Mouse (Mus musculus): ENCODE results near the gene Trim9. TPM values are rescaled to one million over a fixed set of nuclear protein-coding genes. Genes with fewer than 3 reads are reported as not detected.

Trim9 gene
- total RNA-seq, 2 experiments from 2014 or later = 306 to 313 TPM

DNA sequence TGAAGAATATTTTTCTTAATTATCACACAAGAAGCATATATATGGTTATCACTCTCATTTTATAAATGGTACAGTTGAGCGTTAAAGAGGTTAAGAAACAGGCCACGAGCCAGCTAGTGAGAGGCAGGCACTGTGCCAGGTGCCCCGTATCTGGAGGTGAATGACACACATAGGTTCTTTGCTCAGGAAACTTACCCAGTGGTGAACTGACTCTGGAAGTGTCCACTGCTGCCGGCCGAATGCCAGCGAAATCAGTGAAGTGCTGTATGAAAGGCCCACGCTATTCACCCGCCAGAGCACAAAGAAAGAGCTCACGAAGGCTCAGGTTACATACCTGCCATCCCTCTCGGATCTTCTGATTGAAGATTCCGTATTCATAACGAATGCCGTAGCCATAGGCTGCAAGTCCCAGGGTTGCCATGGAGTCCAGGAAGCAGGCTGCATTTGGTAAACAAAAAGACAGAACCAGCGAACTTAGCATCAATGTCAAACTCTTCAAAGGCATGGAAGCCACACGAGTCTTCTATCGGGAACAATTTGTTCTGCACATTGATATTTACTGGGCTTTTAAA, 131.1 kb downstream of the Trim9 start:
- no peak for DNase-seq (ENCODE audit: low spot score in 2 of 2)

- DNase-seq (ENCODE audit: low spot score in 2 of 2) = no peak
These were observed 133.1 kb downstream of the Trim9 start for GRCm38 (mm10) chr12:70214281-70214680.

- DNase-seq (ENCODE audit: low spot score in 2 of 2) = no peak
These were observed 133.8 kb downstream of the Trim9 start for GRCm38 (mm10) chr12:70213601-70214000.

DNA sequence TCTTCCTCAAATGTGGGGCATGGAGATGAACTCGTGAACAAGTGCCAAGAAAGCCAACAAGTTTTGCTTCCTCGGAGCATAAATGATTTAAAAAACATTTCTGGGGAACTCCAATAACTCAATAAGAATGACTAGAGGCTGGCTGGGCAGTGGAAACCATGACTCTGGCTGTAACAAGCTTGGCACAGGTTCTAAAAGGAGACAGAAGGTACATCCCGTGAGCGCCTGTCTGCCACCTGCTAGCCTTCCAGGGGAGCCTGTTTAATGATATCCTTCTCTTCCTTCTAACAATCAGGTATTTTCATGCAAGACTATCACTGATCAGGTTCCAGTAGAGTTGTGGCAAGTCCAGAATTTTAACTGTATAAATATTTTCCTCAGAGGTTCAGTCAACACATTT, 134.9 kb downstream of the Trim9 start:
- no peak for DNase-seq (ENCODE audit: low spot score in 2 of 2)

DNA sequence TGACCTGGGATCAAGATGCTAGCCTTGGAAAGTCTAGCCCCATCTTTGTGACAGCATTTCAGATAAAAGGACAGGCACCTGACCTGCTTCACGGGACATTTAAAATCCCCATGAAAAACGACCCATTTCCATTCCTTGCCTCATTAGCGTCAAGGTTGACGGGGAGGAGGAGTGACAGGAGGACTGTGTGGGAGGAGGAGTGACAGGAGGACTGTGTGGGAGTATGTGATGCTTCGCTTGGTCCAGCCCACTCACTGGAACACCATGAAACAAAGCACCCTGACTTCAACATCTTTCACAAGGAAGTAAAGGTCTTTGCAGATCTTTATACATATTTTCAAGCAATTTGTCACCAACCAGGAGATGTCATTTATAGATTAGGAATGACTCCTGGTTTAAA, 139.2 kb downstream of the Trim9 start:
- DNase-seq (ENCODE audit: low spot score in 2 of 2) = no peak

- DNase-seq (ENCODE audit: low spot score in 2 of 2) = no peak
These were observed 143.0 kb downstream of the Trim9 start for GRCm38 (mm10) chr12:70204433-70204832.

DNA sequence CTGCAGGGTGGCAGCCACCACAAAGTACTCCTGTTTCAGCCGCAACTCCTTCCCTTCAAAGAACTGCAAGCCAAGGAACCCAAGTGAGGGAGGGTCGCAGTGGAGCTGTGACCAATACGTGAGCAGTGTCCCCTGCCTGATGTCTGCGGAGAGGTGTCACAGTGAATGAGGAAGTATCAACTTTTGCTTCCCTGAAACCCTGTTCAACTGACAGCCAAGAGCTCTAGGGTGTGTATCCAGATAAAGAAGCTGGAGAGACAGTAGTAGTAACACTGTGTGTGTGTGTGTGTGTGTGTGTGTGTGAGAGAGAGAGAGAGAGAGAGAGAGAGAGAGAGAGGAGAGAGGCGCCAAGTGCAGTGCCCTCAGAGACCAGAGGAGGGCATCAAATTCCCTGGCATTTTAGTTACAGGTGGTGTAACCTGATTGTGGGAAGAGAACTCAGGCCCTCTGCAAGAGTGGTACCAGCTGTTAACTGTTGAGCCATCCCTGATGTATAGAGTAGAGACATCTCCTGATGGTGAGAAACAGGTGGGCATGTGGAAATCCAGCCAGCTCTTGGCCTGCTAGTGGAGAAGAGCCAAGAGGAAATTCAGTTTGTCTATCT, 145.4 kb downstream of the Trim9 start:
- no peak for DNase-seq (ENCODE audit: low spot score in 2 of 2)

- no peak for DNase-seq (ENCODE audit: low spot score in 2 of 2)
These were observed 151.1 kb downstream of the Trim9 start for GRCm38 (mm10) chr12:70196341-70196740.

DNA sequence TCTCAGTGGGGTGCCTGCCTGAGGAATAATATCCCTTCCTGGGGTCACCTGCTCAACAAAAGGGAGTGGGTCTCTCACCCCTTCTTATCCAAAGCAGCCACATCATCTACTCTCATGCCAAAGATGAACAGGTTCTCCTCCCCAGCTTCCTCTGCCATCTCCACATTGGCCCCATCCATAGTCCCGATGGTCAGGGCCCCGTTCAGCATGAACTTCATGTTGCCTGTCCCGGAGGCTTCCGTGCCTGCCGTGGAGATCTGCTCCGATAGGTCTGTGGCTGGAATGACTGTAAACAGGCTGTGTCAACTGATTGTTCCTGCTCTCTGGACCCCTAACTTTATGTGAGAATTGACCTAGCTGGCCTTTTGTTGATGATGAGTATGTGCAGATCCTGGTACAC, 152.0 kb downstream of the Trim9 start:
- no peak for DNase-seq (ENCODE audit: low spot score in 2 of 2)

Other genes starting within 250 kb of the Trim9 start
- 10 to 100 TPM; 62.4 to 69.6 TPM for gene Nin, start 233.9 kb downstream of the Trim9 start, total RNA-seq (2021)
- gene Abhd12b, start 193.5 kb downstream of the Trim9 start, total RNA-seq (2021) = not detected
- gene Pygl, start 116.1 kb downstream of the Trim9 start, total RNA-seq (2021) = 1 to 10 TPM; 4.5 to 4.8 TPM
- 10 to 100 TPM; 30.6 to 31.2 TPM for gene Tmx1, start 105.5 kb upstream of the Trim9 start, total RNA-seq (2021)